Mouse (Mus musculus) midbrain, embryonic 12.5 days (tissue): ENCODE data around the gene Zbtb4. TPM values are rescaled to one million over a fixed set of nuclear protein-coding genes. Genes with fewer than 3 reads are reported as not detected.

Experiments used
- ATAC-seq: fragments of 200-750 bp; cut with Nextera tagmentation; 2 replicates; pipeline ENCODE4 v1.8.0; 2017; ENCODE audit warnings: low read depth, moderate TSS enrichment, moderate library complexity; ENCODE audit not compliant: low FRiP score
- H3K27ac ChIP-seq: fragments of 300-500 bp; sonication (generic); replicated peaks from 2 replicates; pipeline ENCODE4 v1.5.1; 2016; ENCODE audit warnings: mild to moderate bottlenecking
- H3K27me3 ChIP-seq: fragments of 300-500 bp; sonication (generic); 2 replicates; pipeline ENCODE4 v1.6.1; 2016; ENCODE audit warnings: mild to moderate bottlenecking
- H3K36me3 ChIP-seq: fragments of 300-500 bp; sonication (generic); 2 replicates; pipeline ENCODE4 v1.6.1; 2016
- H3K4me1 ChIP-seq: fragments of 300-500 bp; sonication (generic); 2 replicates; pipeline ENCODE4 v1.6.1; 2016
- H3K4me2 ChIP-seq: fragments of 300-500 bp; sonication (generic); replicated peaks from 2 replicates; pipeline ENCODE4 v1.6.1; 2016; ENCODE audit warnings: mild to moderate bottlenecking, moderate library complexity
- H3K4me3 ChIP-seq: fragments of 300-500 bp; sonication (generic); 2 replicates; pipeline ENCODE4 v1.5.1; 2016; ENCODE audit warnings: mild to moderate bottlenecking
- H3K9ac ChIP-seq: fragments of 300-500 bp; sonication (generic); replicated peaks from 2 replicates; pipeline ENCODE4 v1.6.1; 2016; ENCODE audit warnings: mild to moderate bottlenecking, moderate library complexity
- H3K9me3 ChIP-seq: fragments of 300-500 bp; sonication (generic); 2 replicates; pipeline ENCODE4 v1.6.1; 2016; ENCODE audit warnings: mild to moderate bottlenecking
- WGBS: fragments of 180-500 bp; shearing (Covaris S2); methylation state at CpG from one replicate; pipeline ENCODE4 v1.1.7; 2016; 5-methylcytosine and 5-hydroxymethylcytosine counted together
- polyA plus RNA-seq: library from polyadenylated mRNA; unstranded; fragments of >200 nt; fragmentation: Nextera tagmentation; extraction: Ambion mirVana; gene quantifications from 2 replicates; pipeline ENCODE4 v1.2.1, GENCODE M21; 2016

Gene Zbtb4
- polyA plus RNA-seq, 1 experiment from 2014 or later: 2.0 TPM

GRCm38 (mm10) chr11:69791420-69791819, 25.7 kb downstream of the Zbtb4 start:
- H3K4me2 ChIP-seq: no peak overlapping the region
- 77% methylated on average over 5 of the region's 5 CpGs for WGBS
- no peak overlapping the region for H3K9ac ChIP-seq
- ATAC-seq: no peak
- peaks cover 25% of the 10 kb centered on the region for H3K27me3 ChIP-seq
- peaks cover 9% of the 10 kb centered on the region for H3K4me1 ChIP-seq
- H3K4me3 ChIP-seq: no peak overlapping the region
- H3K9me3 ChIP-seq: no peaks in the 10 kb centered on the region
- H3K27ac ChIP-seq: no peak overlapping the region
- H3K36me3 ChIP-seq: no peaks in the 10 kb centered on the region

GRCm38 (mm10) chr11:69793429-69793828, 27.7 kb downstream of the Zbtb4 start:
- Histone ChIP-seq H3K27me3 (peaks cover 43% of the 10 kb centered on the region), H3K27ac (no peak overlapping the region), H3K4me2 (no peak overlapping the region), H3K36me3 (no peaks in the 10 kb centered on the region), H3K9me3 (no peaks in the 10 kb centered on the region), H3K4me3 (no peak overlapping the region), H3K9ac (no peak overlapping the region), H3K4me1 (peaks cover 9% of the 10 kb centered on the region)
- 60% methylated on average over 5 of the region's 5 CpGs for WGBS
- no peak for ATAC-seq

GRCm38 (mm10) chr11:69795168-69795982, 29.7 kb downstream of the Zbtb4 start, which contains the start of gene Chrnb1:
TSS of gene Chrnb1 (minus strand) at chr11:69795943.
- ATAC-seq: peak; percentile 92
- peaks cover 26% of the 10 kb centered on the region for H3K4me1 ChIP-seq
- peak within 1 kb of the TSS; percentile 43 for H3K4me3 ChIP-seq
- no peak within 1 kb of the TSS; the same call in 1 of the 2 replicates for H3K27ac ChIP-seq
- H3K36me3 ChIP-seq: no peaks in the 10 kb centered on the region
- peaks cover 44% of the 10 kb centered on the region for H3K27me3 ChIP-seq
- no peaks in the 10 kb centered on the region for H3K9me3 ChIP-seq
- H3K9ac ChIP-seq: peak within 1 kb of the TSS; percentile 35; the same call in 1 of the 2 replicates
- WGBS: 3% methylated on average over 52 of the region's 52 CpGs
- peak within 1 kb of the TSS; percentile 74 for H3K4me2 ChIP-seq

GRCm38 (mm10) chr11:69795983-69796435, 30.3 kb downstream of the Zbtb4 start:
- peaks cover 44% of the 10 kb centered on the region for H3K27me3 ChIP-seq
- H3K4me3 ChIP-seq: peak overlapping the region; percentile 43
- peak overlapping the region; percentile 35; the same call in 1 of the 2 replicates for H3K9ac ChIP-seq
- H3K9me3 ChIP-seq: no peaks in the 10 kb centered on the region
- peak overlapping the region; percentile 74 for H3K4me2 ChIP-seq
- no peak for ATAC-seq
- no peaks in the 10 kb centered on the region for H3K36me3 ChIP-seq
- H3K27ac ChIP-seq: no peak overlapping the region; the same call in 1 of the 2 replicates
- H3K4me1 ChIP-seq: peaks cover 29% of the 10 kb centered on the region
- WGBS: 1% methylated on average over 13 of the region's 13 CpGs

GRCm38 (mm10) chr11:69797924-69798323, 32.2 kb downstream of the Zbtb4 start:
- no peak for ATAC-seq
- peaks cover 58% of the 10 kb centered on the region for H3K27me3 ChIP-seq
- H3K9me3 ChIP-seq: no peaks in the 10 kb centered on the region
- no peak overlapping the region for H3K9ac ChIP-seq
- no peak overlapping the region for H3K4me2 ChIP-seq
- H3K4me3 ChIP-seq: no peak overlapping the region
- WGBS: 84% methylated on average over 7 of the region's 7 CpGs
- H3K27ac ChIP-seq: no peak overlapping the region
- H3K4me1 ChIP-seq: peaks cover 48% of the 10 kb centered on the region
- no peaks in the 10 kb centered on the region for H3K36me3 ChIP-seq

GRCm38 (mm10) chr11:69799394-69800137, 33.9 kb downstream of the Zbtb4 start:
- Histone ChIP-seq H3K27ac (peak overlapping the region; percentile 87), H3K27me3 (peaks cover 65% of the 10 kb centered on the region), H3K4me2 (peak overlapping the region; percentile 96), H3K4me1 (peaks cover 64% of the 10 kb centered on the region), H3K9ac (peak overlapping the region; percentile 71), H3K9me3 (no peaks in the 10 kb centered on the region), H3K4me3 (peak overlapping the region; percentile 58), H3K36me3 (no peaks in the 10 kb centered on the region)
- WGBS: 18% methylated on average over 11 of the region's 12 CpGs
- no peak for ATAC-seq

GRCm38 (mm10) chr11:69800138-69800391, 34.4 kb downstream of the Zbtb4 start:
- peaks cover 70% of the 10 kb centered on the region for H3K27me3 ChIP-seq
- peak; percentile 41 for ATAC-seq
- peak overlapping the region; percentile 71 for H3K9ac ChIP-seq
- peak overlapping the region; percentile 96 for H3K4me2 ChIP-seq
- peak overlapping the region; percentile 87 for H3K27ac ChIP-seq
- no peaks in the 10 kb centered on the region for H3K36me3 ChIP-seq
- H3K4me3 ChIP-seq: peak overlapping the region; percentile 58
- WGBS: 0% methylated on average over 11 of the region's 11 CpGs
- no peaks in the 10 kb centered on the region for H3K9me3 ChIP-seq
- H3K4me1 ChIP-seq: peaks cover 69% of the 10 kb centered on the region

GRCm38 (mm10) chr11:69800392-69801197, 34.9 kb downstream of the Zbtb4 start:
- Histone ChIP-seq H3K9me3 (no peaks in the 10 kb centered on the region), H3K4me1 (peaks cover 71% of the 10 kb centered on the region), H3K27me3 (peaks cover 74% of the 10 kb centered on the region), H3K4me3 (peak overlapping the region; percentile 58), H3K9ac (peak overlapping the region; percentile 71), H3K36me3 (no peaks in the 10 kb centered on the region), H3K27ac (peak overlapping the region; percentile 87), H3K4me2 (peak overlapping the region; percentile 96)
- ATAC-seq: peak; percentile 79
- WGBS: 0% methylated on average over 36 of the region's 36 CpGs

GRCm38 (mm10) chr11:69801379-69801977, 35.8 kb downstream of the Zbtb4 start, which contains the start of gene Fgf11:
TSS of gene Fgf11 (minus strand) at chr11:69801857.
- Histone ChIP-seq H3K27ac (peak within 1 kb of the TSS; percentile 87), H3K36me3 (no peaks in the 10 kb centered on the region), H3K27me3 (peaks cover 74% of the 10 kb centered on the region), H3K9ac (peak within 1 kb of the TSS; percentile 71), H3K4me2 (peak within 1 kb of the TSS; percentile 96), H3K4me3 (peak within 1 kb of the TSS; percentile 58), H3K9me3 (no peaks in the 10 kb centered on the region), H3K4me1 (peaks cover 64% of the 10 kb centered on the region)
- ATAC-seq: no peak
- WGBS: under 1% methylated on average over 26 of the region's 33 CpGs

GRCm38 (mm10) chr11:69802648-69803105, 37.0 kb downstream of the Zbtb4 start:
- ATAC-seq: 0 out of 2 replicates have a peak, but pooled peaks have one; percentile 13
- no peaks in the 10 kb centered on the region for H3K9me3 ChIP-seq
- H3K4me3 ChIP-seq: peak overlapping the region; percentile 58
- no peaks in the 10 kb centered on the region for H3K36me3 ChIP-seq
- H3K4me2 ChIP-seq: peak overlapping the region; percentile 96
- peaks cover 64% of the 10 kb centered on the region for H3K4me1 ChIP-seq
- WGBS: under 1% methylated on average over 32 of the region's 33 CpGs
- peaks cover 73% of the 10 kb centered on the region for H3K27me3 ChIP-seq
- peak overlapping the region; percentile 69 for H3K9ac ChIP-seq
- H3K27ac ChIP-seq: peak overlapping the region; percentile 60

GRCm38 (mm10) chr11:69803328-69803727, 37.6 kb downstream of the Zbtb4 start:
- peak overlapping the region; percentile 58 for H3K4me3 ChIP-seq
- no peaks in the 10 kb centered on the region for H3K9me3 ChIP-seq
- peak overlapping the region; percentile 69 for H3K9ac ChIP-seq
- H3K4me2 ChIP-seq: peak overlapping the region; percentile 96
- 3% methylated on average over 12 of the region's 12 CpGs for WGBS
- H3K4me1 ChIP-seq: peaks cover 64% of the 10 kb centered on the region
- H3K36me3 ChIP-seq: no peaks in the 10 kb centered on the region
- peaks cover 71% of the 10 kb centered on the region for H3K27me3 ChIP-seq
- H3K27ac ChIP-seq: peak overlapping the region; percentile 60
- 0 out of 2 replicates have a peak, but pooled peaks have one; percentile 4 for ATAC-seq
